ENCODE assay signal across 7 mouse cellular contexts in genomic region chr6:91514737-91515362, GRCm38 (mm10). TPM values are rescaled to one million over a fixed set of nuclear protein-coding genes. Genes with fewer than 3 reads are reported as not detected.
A peak's percentile ranks its signal among the peaks of the same experiment; 100 is the strongest.
DNase-seq lines count a peak whose midpoint lies in the region; ATAC-seq and TF ChIP-seq lines count a peak whose summit lies in the region.

No protein-coding gene starts in this region.

- peak overlapping the region; percentile 98 for H3K4me3 ChIP-seq in testis, adult 2 months (ENCODE audit: control insufficient read depth, low read depth, low read length)
- H3K4me3 ChIP-seq in embryonic facial prominence, embryonic 15.5 days (replicated peaks), result peak overlapping the region; percentile 84
- H3K4me3 ChIP-seq in limb, embryonic 13.5 days, result peak overlapping the region; percentile 87
- H3K4me3 ChIP-seq in small intestine, adult 2 months (ENCODE audit: low read depth, low read length), result peak overlapping the region; percentile 81

- no peaks in the 10 kb centered on the region; the same call in none of the 2 replicates for H3K4me1 ChIP-seq in testis, adult 2 months (ENCODE audit: control insufficient read depth, insufficient read depth, low read length)
- peaks cover 25% of the 10 kb centered on the region for H3K4me1 ChIP-seq in embryonic facial prominence, embryonic 15.5 days
- H3K4me1 ChIP-seq in limb, embryonic 13.5 days, result peaks cover 26% of the 10 kb centered on the region
- peaks cover 5% of the 10 kb centered on the region; the same call in 1 of the 2 replicates for H3K4me1 ChIP-seq in small intestine, adult 2 months (ENCODE audit: control insufficient read depth, insufficient read depth, insufficient read length, low read length)

- no peak for DNase-seq in testis, postnatal 14 days (ENCODE audit: low spot score)
- DNase-seq in urinary bladder, postnatal 4 days (ENCODE audit: low spot score in 2 of 2), result no peak
- no peak for DNase-seq in right cerebral cortex, postnatal 4 days

- H3K36me3 ChIP-seq in testis, adult 2 months (ENCODE audit: control insufficient read depth, insufficient read depth, low read length), result peaks cover 1% of the 10 kb centered on the region
- H3K36me3 ChIP-seq in embryonic facial prominence, embryonic 15.5 days, result peaks cover 28% of the 10 kb centered on the region
- H3K36me3 ChIP-seq in limb, embryonic 13.5 days, result peaks cover 45% of the 10 kb centered on the region
- peaks cover 17% of the 10 kb centered on the region for H3K36me3 ChIP-seq in small intestine, adult 2 months (ENCODE audit: control insufficient read depth, insufficient read depth, low read length)

- TF ChIP-seq POLR2A in testis, adult 2 months (IDR thresholded peaks at IDR 0.05; ENCODE audit: control insufficient read depth, low read depth, low read length), result no peak
- no peak for TF ChIP-seq POLR2A in small intestine, adult 2 months (IDR thresholded peaks at IDR 0.05; ENCODE audit: low read depth, low read length)

- peak overlapping the region; percentile 74 for H3K4me2 ChIP-seq in embryonic facial prominence, embryonic 15.5 days (replicated peaks)
- peak overlapping the region; percentile 75 for H3K4me2 ChIP-seq in limb, embryonic 13.5 days (replicated peaks)

- no peak for ATAC-seq in embryonic facial prominence, embryonic 15.5 days (ENCODE audit: insufficient number of reproducible peaks, low FRiP score, low TSS enrichment, low read depth)
- ATAC-seq in limb, embryonic 13.5 days (ENCODE audit: low FRiP score, low read depth), result no peak

- peak overlapping the region; percentile 93 for H3K9ac ChIP-seq in embryonic facial prominence, embryonic 15.5 days
- H3K9ac ChIP-seq in limb, embryonic 13.5 days, result peak overlapping the region; percentile 84

- H3K27me3 ChIP-seq in testis, adult 2 months (ENCODE audit: control insufficient read depth, insufficient read depth, low read length), result no peaks in the 10 kb centered on the region
- H3K27me3 ChIP-seq in embryonic facial prominence, embryonic 15.5 days, result no peaks in the 10 kb centered on the region
- H3K27me3 ChIP-seq in limb, embryonic 13.5 days, result no peaks in the 10 kb centered on the region
- no peaks in the 10 kb centered on the region for H3K27me3 ChIP-seq in small intestine, adult 2 months (ENCODE audit: control insufficient read depth, insufficient read depth, low read length)

- no peak for TF ChIP-seq CTCF in testis, adult 2 months (IDR thresholded peaks at IDR 0.05; ENCODE audit: control insufficient read depth, insufficient read depth, insufficient replicate concordance, low read depth, low read length)
- TF ChIP-seq CTCF in small intestine, adult 2 months (IDR thresholded peaks at IDR 0.05; ENCODE audit: extremely low read depth, insufficient read length, insufficient replicate concordance, low read depth, low read length), result no peak

- no peak overlapping the region; the same call in 1 of the 2 replicates for H3K27ac ChIP-seq in testis, adult 2 months (ENCODE audit: control insufficient read depth, insufficient read depth, low read depth, low read length)
- H3K27ac ChIP-seq in embryonic facial prominence, embryonic 15.5 days (replicated peaks), result no peak overlapping the region
- no peak overlapping the region for H3K27ac ChIP-seq in limb, embryonic 13.5 days
- H3K27ac ChIP-seq in small intestine, adult 2 months (ENCODE audit: insufficient read depth, low read depth, low read length), result peak overlapping the region; percentile 48

- 26% methylated on average over 10 of the region's 10 CpGs for WGBS in embryonic facial prominence, embryonic 15.5 days
- 21% methylated on average over 10 of the region's 10 CpGs for WGBS in limb, embryonic 13.5 days
- WGBS in small intestine, adult 2 months, result 14% methylated on average over 10 of the region's 10 CpGs

- H3K9me3 ChIP-seq in embryonic facial prominence, embryonic 15.5 days (replicated peaks), result no peaks in the 10 kb centered on the region
- no peaks in the 10 kb centered on the region for H3K9me3 ChIP-seq in limb, embryonic 13.5 days

RNA-seq across cellular contexts. Expression of gene Xpc, which starts 0.8 kb away (rescaled TPM):
- 3.2 and 3.4 TPM in 2 replicates for polyA plus RNA-seq in testis, adult 2 months (2012; rRNA removed)
- polyA plus RNA-seq in embryonic facial prominence, embryonic 15.5 days (2015; fragmentation: Nextera tagmentation; extraction: Ambion mirVana), result 17.5 and 19.7 TPM in 2 replicates
- polyA plus RNA-seq in limb, embryonic 13.5 days (2015; fragmentation: Nextera tagmentation; extraction: Ambion mirVana), result 19.9 and 21.7 TPM in 2 replicates
- 1.7 and 4.2 TPM in 2 replicates for polyA plus RNA-seq in small intestine, adult 2 months (2012; rRNA removed)

RNA-seq across cellular contexts. Expression of gene Lsm3, which starts 0.9 kb away (rescaled TPM):
- polyA plus RNA-seq in testis, adult 2 months (2012; rRNA removed), result 27.7 and 34.6 TPM in 2 replicates
- 220 and 227 TPM in 2 replicates for polyA plus RNA-seq in embryonic facial prominence, embryonic 15.5 days (2015; fragmentation: Nextera tagmentation; extraction: Ambion mirVana)
- 269 and 271 TPM in 2 replicates for polyA plus RNA-seq in limb, embryonic 13.5 days (2015; fragmentation: Nextera tagmentation; extraction: Ambion mirVana)
- 7.7 and 12.5 TPM in 2 replicates for polyA plus RNA-seq in small intestine, adult 2 months (2012; rRNA removed)

RNA-seq across cellular contexts. Expression of gene Tmem43, which starts 41.3 kb away (rescaled TPM):
- 5.8 and 6.1 TPM in 2 replicates for polyA plus RNA-seq in testis, adult 2 months (2012; rRNA removed)
- polyA plus RNA-seq in embryonic facial prominence, embryonic 15.5 days (2015; fragmentation: Nextera tagmentation; extraction: Ambion mirVana), result 65.7 and 69.6 TPM in 2 replicates
- polyA plus RNA-seq in limb, embryonic 13.5 days (2015; fragmentation: Nextera tagmentation; extraction: Ambion mirVana), result 61.2 and 64.4 TPM in 2 replicates
- polyA plus RNA-seq in small intestine, adult 2 months (2012; rRNA removed), result 12.6 and 38.8 TPM in 2 replicates

RNA-seq across cellular contexts. Expression of gene Chchd4, which starts 41.5 kb away (rescaled TPM):
- polyA plus RNA-seq in testis, adult 2 months (2012; rRNA removed), result 4.1 TPM in 2 replicates
- polyA plus RNA-seq in embryonic facial prominence, embryonic 15.5 days (2015; fragmentation: Nextera tagmentation; extraction: Ambion mirVana), result 22.2 and 22.3 TPM in 2 replicates
- 22.3 and 22.6 TPM in 2 replicates for polyA plus RNA-seq in limb, embryonic 13.5 days (2015; fragmentation: Nextera tagmentation; extraction: Ambion mirVana)
- polyA plus RNA-seq in small intestine, adult 2 months (2012; rRNA removed), result 4.3 and 6.2 TPM in 2 replicates
